Mouse (Mus musculus): ENCODE data around the gene Chsy1.

Chsy1 gene

DNA sequence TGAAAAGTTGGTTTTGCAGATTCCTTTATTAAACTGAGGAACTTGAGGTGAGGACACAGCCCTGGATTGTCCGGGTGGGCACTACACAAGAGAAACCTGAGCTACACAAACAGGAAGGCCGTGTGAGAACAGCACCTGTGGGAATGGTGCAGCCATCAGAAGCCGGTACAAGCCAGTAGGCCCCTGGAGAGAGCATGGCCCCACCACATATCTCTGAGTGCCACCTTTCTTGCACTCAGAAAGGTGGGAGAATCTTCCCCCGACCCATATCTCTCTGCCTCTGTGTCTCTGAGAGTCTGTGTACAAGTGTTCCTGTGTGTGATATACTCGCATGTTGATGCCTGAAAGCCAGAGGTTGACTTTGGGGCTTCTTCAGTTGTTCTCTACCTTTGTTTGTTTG lies 29.6 kb downstream of the Chsy1 start:
- no peak for DNase-seq (ENCODE audit: low read depth, low spot score)

DNA sequence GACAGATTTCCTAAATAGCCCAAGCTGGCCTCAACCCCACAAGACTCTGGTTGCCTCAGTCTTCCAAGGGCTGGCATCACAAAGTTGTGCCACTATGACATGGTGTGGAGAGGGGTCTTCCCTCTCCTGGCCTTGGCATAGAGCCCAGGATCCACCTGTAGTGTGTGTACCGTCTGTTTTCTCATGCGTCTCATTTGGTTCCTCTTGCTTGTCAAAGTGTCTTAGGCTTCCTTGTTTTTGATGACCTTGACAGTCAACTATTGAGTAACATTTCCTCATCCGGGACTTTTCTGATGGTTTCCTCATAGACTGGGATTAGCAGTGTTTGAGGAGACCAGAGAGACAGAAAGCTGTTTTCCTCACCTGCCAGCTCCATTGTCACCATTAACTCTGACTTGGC lies 30.8 kb downstream of the Chsy1 start:
- no peak for DNase-seq (ENCODE audit: low read depth, low spot score)

DNA sequence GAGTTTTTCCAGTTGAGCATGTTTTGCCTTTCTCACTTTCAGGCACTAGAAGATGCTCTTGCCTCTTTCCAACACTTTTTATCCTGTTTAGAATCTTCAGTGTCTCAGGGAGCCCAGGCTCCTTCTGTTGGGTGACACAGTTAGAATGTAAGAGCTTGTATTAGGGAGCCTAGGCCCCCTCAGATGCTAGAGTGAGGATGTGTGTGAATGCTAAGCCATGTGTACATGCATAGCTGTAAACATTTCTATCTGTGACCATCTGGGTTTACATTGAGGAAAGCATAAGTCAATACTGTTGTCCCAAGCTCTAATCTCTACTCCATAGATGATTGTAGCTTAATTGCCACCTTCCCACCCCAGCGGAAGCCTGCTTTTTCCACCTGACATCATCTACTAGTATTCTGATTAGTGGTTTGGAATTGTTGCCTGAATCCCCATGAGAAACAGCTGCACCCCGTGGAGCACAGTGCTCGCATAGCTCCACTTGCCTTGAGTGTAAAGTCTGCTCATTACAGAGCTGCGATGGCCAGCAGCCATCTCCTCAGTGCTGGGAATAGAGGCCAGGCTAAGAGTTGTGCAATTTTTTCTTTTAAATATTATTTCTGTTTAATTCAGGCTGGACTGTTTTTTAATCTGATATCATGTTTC lies 31.7 kb downstream of the Chsy1 start:
- DNase-seq (ENCODE audit: low read depth, low spot score): no peak

DNA sequence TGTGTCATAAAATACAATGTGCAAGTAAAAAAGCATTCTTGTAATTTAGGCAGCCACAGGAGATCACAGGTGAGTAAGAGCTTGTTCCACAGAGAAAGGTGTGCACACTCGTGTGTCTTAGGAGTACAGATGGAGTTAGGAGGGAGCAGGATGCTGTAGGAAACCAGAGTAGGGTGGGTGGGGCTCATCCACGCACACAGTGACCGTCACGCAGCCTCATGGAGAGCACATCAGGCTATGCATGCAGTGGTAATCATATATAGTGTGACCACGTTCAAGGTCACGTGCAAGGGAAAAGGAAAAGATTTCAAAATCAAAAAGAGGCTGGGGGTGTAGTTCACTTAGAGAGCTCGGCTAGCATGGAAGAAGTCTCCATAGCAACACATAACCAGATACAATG lies 33.2 kb downstream of the Chsy1 start:
- no peak for DNase-seq (ENCODE audit: low read depth, low spot score)

DNA sequence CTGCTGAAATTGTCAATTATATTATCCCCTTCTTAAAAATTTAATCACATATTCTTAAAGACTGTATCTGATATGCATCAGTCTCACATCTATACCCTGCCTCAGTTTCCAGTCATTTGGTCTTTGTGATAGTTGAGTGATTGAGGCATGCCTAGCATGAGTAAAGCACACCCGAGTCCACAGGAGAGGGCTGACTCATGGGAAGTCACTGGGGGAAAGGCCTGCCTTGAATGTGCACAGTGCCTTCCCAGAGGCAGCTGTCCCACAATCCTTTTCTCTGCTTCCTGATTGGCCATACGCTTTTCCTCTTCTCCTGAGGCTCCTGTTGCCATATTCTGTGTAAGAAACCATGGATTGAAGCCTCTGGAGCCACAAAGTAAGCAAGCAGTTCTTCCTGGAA lies 35.2 kb downstream of the Chsy1 start:
- DNase-seq (ENCODE audit: low read depth, low spot score): no peak

DNA sequence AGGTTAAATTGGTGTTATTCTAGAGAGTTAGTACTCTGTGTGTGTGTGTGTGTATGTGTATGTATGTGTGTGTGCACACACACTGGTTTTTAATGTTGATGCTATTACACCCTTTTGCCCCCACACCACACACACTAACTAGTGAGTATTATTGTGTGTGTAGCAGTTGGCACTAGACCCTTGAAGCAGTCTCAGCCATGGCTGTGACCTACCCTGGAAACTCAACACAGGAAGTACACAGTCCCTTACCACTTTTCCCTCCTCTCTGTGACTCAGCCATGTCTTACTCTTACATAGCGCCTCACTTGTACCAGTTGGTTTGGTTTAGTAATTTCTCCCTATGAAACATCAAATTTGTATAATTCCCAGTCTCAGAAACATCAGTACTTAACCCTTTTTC lies 37.8 kb downstream of the Chsy1 start:
- DNase-seq (ENCODE audit: low read depth, low spot score): no peak

DNA sequence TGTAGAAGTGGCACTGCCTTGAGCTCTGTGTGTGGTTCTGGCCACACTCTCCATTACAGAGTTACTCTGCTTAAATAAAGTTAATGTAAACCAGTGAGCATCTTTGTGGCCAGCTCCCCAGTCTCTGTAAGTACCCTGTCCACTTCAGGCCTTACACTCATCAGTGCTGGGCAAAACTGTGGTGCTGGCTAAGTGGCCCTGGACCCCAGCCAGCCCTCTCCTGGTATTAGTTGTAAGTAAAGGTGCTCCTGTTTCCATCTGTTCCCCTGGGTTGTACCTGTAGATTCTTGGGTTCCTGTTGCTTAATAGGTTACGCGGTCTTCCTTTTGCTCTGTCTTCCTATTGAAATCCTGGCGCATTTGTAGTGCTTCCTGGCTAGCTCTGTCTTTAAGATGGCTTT lies 38.5 kb downstream of the Chsy1 start:
- DNase-seq (ENCODE audit: low read depth, low spot score): no peak

DNA sequence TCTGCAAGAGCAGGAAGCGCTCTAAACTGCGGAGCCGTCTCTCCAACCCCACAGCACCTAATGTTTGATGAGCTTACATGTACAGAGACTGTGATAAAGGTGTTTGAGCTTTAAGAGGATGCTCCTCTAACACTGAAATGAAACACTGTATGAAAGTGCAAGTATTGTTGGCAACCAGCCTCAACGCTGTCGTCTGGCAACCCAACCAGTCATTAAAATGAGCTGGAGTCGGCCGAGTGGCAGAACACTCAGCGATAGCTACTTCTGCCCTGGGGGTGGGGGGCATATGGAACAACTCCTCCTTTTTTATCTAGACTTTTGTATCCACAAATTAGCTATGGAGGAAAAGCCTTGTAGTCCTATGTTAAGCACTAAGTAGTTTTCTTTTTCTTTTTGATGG lies 40.2 kb downstream of the Chsy1 start:
- DNase-seq (ENCODE audit: low read depth, low spot score): no peak

DNA sequence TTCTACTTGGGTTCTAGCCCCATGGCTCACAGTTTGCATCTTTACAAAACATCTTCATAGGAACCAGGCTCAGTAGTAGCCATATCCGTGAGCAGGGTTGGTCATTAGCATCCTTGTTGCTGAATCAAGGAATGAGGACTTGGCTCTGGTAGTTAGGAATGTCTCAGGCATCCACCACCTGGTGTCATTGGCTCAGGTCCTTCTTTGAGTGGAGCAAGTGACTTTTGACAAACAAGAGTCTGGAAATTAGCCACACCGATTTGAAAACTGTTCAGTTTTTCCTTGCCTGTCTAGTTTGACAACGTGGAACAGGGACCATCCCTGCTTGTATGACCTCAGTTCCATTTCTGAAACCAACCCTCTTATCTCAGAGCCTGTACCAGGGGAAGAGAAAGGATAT lies 41.1 kb downstream of the Chsy1 start:
- DNase-seq (ENCODE audit: low read depth, low spot score): no peak

DNA sequence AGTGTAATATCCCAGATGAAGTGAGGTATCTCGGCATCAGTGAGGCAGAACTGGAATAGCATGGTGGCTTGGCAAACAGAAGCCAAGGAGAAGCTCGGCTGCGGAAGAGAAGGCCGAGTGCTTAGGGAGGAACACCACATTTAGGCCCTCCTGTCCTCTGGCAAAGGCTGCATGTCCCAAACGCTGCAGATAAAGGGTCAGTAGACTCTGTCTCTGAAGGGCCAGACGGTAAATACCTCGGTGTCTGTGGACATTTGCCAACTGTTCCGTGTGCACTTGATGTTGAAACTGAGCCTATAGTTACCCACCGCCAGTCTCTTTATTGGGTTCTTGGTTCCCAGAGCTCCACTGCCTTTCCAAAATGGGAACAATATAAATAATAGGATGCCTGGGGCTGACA lies 48.1 kb downstream of the Chsy1 start:
- no peak for DNase-seq (ENCODE audit: low read depth, low spot score)

DNA sequence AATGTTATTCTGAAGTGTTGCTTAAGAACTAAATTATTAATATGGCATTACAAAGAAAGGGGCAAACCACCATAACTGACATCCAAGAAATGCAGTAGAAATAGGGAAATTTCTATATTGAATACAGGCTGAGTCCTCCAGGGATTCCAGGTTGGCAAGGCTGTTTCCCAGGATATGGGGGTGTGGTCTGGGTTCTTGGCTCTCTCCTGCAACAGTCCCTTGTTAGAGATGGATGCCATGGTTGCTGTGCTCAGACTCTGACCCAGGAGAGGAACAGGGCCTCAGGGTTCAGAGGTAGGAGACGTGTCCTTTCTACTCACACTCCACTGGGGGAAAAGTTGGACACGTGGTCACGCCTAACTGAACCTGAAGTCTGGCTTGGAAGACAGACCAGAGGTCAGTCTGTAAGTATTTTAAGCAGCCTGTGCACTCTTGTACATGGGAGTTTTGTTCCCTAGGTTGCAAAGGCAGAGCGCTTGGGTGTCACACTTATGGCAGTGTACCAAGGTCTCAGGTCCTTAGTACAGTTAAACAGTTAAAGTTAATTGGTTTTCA lies 48.6 kb downstream of the Chsy1 start:
- no peak for DNase-seq (ENCODE audit: low read depth, low spot score)

DNA sequence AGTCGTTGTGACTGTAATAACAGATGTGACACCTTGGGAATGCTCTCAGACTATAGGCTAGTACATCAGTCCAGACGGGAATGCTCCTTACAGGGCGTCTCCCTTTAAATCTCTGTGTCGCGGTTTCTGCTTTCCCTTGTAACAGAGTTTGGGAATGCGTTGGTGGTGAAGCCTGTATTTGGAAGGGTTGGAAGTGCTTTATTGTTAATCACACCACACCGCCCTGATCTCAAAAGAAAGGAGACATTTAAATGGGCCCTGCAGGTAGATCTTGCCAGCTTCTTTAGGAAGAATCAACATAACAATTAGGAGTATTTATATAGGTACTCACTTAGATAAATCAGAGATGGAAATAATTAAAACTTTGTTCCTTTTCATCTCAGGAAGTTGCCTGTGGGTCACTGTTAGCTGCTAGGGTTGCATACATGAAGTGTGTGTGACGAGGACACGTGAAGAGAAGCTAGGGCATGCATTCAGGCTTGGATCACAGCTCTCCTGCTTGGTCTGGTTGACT lies 49.4 kb downstream of the Chsy1 start:
- no peak for DNase-seq (ENCODE audit: low read depth, low spot score)

DNA sequence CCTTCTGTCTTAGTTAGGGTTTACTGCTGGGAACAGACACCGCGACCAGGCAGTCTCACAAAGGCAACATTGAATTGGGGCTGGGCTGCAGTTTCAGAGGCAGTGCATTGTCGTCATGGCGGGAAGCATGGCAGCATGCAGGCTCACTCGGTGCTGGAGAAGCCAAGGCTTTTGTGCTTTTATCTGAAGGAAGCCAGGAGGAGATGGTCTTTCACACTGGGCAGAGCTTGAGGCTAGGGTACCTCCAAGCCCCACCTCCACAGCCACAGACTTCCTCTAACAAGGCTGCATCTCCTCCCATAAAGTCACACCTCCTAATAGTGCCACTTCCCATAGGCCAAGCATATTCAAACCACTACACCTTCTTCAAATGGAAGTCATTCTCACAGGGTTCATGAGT lies 50.6 kb downstream of the Chsy1 start:
- DNase-seq (ENCODE audit: low read depth, low spot score): no peak

DNA sequence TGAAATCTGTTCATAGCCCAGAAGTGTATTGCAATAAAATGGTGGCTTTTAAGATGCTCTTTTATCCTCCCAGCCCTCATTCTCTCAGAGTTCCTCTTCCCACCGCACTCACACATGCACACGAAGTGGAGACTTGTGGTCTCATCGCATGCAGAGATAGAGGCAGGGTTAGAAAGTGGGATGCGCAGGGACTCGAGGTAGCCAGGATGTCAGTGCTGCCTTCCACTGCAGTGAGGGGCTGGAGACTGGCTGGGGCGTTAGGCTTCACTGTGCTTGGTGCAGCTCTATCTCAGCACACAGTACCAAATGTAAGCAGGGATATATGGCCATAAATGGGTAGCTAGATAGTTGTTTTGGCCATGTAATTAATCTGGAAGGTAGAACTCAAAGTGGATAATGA lies 52.5 kb downstream of the Chsy1 start:
- no peak for DNase-seq (ENCODE audit: low read depth, low spot score)

DNA sequence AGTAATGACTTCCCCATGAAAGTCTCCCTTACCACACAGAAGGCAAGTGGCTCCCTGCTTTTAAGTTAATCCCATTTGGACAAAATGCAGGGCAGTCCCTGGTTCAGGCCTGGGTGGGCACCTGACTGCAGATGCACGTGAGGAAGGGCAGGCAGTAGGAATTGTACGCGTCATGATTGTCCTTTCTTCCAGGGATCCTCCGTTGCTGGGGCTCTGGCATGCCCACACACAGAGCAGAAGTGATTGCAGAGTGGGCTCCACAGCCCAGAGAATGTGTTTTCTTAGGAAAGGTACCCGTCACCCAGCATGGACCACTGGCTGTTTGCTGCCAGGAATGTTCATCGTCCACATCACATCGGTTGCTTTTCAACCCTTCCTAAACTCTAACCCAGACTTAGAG lies 53.2 kb downstream of the Chsy1 start:
- no peak for DNase-seq (ENCODE audit: low read depth, low spot score)

DNA sequence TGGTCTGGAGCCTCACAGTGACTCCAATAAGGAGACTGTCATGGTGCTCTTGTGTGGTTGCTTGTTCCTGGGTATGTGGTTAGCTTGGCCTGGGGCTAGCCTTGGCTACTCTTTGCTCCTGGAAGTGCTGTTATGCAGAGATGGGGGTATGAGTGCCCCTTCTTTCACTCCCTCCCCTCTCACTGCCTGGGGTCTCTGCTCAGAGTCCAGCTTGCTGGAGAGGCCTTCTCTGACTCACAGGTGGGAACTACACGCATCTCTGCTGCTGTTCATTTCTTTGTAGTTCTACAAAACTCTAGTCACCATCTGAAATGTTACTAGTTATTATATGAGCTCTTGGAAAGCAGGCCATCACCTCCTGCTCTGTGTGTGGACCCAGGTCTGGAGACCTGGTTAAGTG lies 53.7 kb downstream of the Chsy1 start:
- no peak for DNase-seq (ENCODE audit: low read depth, low spot score)

DNA sequence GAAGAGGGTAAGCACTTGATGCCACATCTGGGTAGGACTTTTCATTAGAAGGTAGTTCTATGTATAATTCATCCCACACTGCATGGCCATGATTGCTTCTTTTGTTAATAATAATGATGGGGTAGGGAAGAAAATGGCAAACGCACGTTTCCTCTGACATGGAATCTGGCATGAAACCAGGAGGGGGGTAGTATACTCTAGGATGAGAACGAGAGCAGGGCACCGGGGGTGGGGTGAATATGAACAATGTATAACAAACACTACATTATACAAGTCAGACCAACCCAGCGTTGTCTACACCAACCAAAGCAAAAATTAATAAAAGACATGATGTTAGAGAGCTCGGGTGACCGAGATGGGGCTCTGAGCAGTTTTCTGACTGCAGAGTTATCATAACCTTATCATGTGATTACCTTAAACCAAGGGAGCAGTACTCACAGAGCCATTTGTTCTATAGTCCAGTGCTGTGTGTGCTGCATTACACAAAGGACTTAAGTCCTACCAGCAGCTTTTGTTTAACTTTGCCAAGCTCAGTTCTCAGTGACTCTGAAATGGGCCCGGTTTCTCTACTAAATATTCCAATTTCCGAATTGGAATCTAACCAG lies 55.2 kb downstream of the Chsy1 start:
- DNase-seq (ENCODE audit: low read depth, low spot score): no peak

DNA sequence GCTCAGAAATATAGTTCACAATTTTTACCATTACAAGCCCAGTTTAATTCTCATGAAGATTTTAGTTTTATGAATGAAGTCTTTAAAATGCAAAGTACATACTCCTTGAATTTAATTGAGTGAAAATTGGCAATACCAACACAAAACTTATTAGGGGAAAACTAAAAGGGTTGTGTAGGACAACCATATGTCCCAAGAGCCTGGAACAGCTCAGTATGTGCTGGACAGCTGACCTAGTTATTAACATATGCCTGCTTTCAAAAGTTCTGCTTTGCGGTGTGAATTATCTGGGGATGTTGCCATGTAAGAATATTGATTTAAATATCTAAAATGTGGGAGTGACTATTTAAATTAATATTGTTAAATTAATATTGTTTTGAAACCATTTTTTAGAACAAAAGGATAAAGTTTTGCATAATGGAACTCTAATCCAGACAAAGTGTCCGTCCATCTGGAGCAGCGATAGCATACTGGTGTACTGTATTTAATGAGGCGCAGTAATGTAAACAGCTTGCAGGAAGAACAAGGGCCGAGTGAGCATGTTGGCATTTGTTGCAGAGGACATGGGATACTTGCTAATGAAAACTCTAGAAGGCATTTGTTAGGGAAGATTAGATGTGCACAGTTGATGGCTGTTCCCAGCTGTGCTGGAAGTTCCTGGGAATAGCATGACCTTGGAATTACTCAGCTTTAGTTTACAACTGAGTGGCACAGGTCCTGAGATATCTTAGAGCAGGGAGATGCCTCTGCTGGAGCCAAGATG lies 55.9 kb downstream of the Chsy1 start:
- DNase-seq (ENCODE audit: low read depth, low spot score): peak; percentile 27

DNA sequence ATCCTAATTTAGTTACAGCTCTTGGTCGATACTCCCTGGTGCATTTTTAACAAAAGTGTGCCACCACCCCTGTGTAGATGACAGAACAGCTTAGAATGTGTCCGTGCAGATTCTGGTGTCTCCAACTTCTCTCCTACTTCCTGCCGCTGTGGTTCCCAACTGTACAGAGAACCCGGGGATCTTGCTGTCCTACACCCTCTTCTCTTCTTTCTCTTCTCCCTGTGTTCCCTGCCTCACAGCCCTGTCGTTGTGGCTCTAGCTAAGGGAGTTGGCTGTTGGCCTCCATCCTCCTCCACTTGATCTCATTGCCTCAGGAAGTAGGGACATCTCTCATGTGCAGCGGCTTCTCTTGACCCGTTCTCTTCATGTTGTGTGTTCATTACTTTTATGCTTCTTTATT lies 59.6 kb downstream of the Chsy1 start:
- DNase-seq (ENCODE audit: low read depth, low spot score): no peak

DNA sequence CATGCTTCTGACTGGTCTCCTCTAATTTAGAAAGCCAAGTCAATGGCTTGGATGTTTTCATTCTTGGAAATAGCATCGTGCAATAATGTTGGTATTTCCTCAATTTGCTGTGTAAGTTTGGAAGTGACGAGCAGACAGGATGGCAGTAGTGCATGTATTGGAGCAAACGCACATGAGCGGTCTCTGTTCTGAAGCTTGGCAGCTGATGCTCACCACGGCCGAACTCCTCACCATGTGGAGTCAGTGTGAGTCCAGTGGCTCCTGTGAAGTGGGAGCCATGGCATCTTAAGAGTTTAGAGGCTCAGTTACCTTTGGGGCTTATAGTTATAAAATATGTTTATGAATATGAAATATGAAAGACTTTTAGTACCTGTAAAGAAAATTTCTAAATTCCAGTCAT lies 60.2 kb downstream of the Chsy1 start:
- no peak for DNase-seq (ENCODE audit: low read depth, low spot score)

DNA sequence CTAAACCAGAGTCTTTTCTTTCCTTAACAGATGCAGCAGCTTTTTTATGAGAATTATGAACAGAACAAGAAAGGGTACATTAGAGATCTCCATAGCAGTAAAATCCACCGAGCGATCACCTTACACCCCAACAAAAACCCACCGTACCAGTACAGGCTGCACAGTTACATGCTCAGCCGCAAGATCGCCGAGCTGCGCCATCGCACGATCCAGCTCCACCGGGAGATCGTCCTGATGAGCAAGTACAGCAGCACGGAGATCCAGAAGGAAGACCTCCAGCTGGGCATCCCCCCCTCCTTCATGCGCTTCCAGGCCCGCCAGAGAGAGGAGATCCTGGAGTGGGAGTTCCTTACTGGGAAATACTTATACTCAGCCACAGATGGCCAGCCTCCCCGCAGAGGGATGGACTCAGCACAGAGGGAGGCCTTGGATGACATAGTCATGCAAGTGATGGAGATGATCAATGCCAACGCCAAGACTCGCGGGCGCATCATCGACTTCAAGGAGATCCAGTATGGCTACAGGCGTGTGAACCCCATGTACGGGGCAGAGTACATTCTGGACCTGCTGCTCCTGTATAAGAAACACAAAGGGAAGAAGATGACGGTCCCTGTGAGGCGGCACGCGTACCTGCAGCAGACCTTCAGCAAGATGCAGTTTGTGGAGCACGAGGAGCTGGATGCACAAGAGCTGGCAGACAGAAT lies 61.6 kb downstream of the Chsy1 start:
- no peak for DNase-seq (ENCODE audit: low read depth, low spot score)

DNA sequence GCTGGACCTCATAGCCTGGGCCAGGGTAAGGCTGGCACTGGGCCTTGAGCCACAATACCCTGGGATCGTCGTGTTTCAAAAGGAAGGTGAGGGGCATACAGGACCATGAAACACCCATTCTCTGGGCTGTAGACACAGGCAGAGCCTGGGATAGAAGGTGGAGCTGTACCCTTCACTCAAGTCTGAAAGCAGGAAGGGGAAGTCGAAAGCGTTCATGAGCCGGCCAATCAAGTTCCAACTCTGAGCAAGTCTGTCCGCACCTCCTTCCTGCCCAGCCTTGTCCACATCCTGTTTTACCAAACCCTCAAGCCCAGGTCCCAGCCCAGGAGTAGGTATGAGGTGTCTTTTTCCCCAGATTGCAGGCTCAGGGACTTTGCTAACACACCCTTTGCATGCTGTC lies 66.4 kb downstream of the Chsy1 start:
- DNase-seq (ENCODE audit: low read depth, low spot score): no peak
